In the genomic region with DNA sequence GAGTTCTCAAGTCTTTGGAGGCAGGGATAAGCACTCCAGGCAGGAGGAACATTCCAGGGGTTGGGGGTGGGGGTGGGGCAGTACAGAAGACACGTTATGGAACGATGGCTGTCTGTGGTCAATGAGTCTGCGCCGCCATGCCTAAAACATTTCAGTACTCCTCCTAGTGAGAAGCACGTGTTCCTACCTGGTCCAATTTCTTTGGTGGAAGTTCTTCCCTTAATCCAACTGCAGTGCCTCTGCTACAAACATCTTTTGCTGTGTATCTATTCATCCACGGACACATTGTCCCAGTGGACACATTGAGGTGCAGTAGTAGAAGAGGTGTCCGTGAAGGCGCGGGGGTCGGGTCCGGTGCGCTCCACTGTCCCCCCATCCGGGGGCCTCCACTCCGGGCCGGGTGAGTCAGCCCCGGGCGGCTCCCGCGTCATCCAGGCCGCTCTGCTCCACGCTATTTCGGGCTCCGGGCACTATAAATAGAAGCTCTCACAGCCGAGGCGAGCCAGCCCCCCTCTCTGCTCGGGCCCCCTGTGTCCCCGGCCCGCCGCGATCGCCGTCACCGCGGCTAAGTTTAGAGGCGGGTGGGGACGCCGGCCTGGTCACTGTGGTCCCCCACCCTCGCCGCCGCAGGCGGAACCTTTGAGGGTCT, we compare ENCODE assay signal across 8 mouse cellular contexts. TPM values are rescaled to one million over a fixed set of nuclear protein-coding genes. Genes with fewer than 3 reads are reported as not detected.
DNase-seq lines count a peak whose midpoint lies in the region; ATAC-seq and TF ChIP-seq lines count a peak whose summit lies in the region.

No protein-coding gene starts in this region.

- H3K4me1 ChIP-seq in embryonic fibroblast, embryonic 13.5 days (ENCODE audit: control insufficient read depth, insufficient read depth, low read length): peaks cover 2% of the 10 kb centered on the region
- H3K4me1 ChIP-seq in liver, embryonic 12.5 days: peaks cover 44% of the 10 kb centered on the region

- no peaks in the 10 kb centered on the region for H3K9me3 ChIP-seq in liver, embryonic 12.5 days (replicated peaks)

- no peaks in the 10 kb centered on the region for H3K36me3 ChIP-seq in liver, embryonic 12.5 days

- peaks cover 73% of the 10 kb centered on the region for H3K27me3 ChIP-seq in liver, embryonic 12.5 days (replicated peaks)

- peak overlapping the region; percentile 80 for H3K27ac ChIP-seq in embryonic fibroblast, embryonic 13.5 days (ENCODE audit: insufficient read depth, low read length)
- no peak overlapping the region for H3K27ac ChIP-seq in liver, embryonic 12.5 days

- under 1% methylated on average over 41 of the region's 41 CpGs for WGBS in liver, embryonic 12.5 days (ENCODE audit: insufficient replicate concordance)

- H3K4me3 ChIP-seq in embryonic fibroblast, embryonic 13.5 days (ENCODE audit: insufficient read depth, low read length): peak overlapping the region; percentile 28
- peak overlapping the region; percentile 37 for H3K4me3 ChIP-seq in liver, embryonic 12.5 days

- intact Hi-C loops in heart, postnatal 10 days (cut with DNase I): loop anchor here (2.0 to 5.0 kb wide), 3 partner anchors 13 to 165 kb away; a partner anchor contains a TSS

- peak; percentile 56 for DNase-seq in adrenal gland, adult 2 months
- no peak for DNase-seq in adrenal gland, postnatal 4 days (ENCODE audit: low spot score in 2 of 2)
- DNase-seq in B cell, adult 2 months: peak; percentile 51 to 57
- DNase-seq in heart, postnatal 10 days: peak; percentile 82 to 89
- DNase-seq in right cerebral cortex, postnatal 10 days (ENCODE audit: low spot score in 2 of 2): peak; percentile 56 to 65
- no peak for DNase-seq in ovary, postnatal 14 days (ENCODE audit: low spot score)

- peak; percentile 33; the same call in 1 of the 2 replicates for TF ChIP-seq POLR2A in embryonic fibroblast, embryonic 13.5 days (IDR thresholded peaks at IDR 0.05; ENCODE audit: low read depth, low read length)

- H3K4me2 ChIP-seq in liver, embryonic 12.5 days: peak overlapping the region; percentile 63

- ATAC-seq in liver, embryonic 12.5 days: no peak

- peak overlapping the region; percentile 13 for H3K9ac ChIP-seq in liver, embryonic 12.5 days

- no peak for TF ChIP-seq CTCF in embryonic fibroblast, embryonic 13.5 days (IDR thresholded peaks at IDR 0.05; ENCODE audit: borderline replicate concordance, insufficient read depth, low read length)

RNA-seq across cellular contexts. Expression of a gene that starts 2.7 kb away (rescaled TPM):
- 10 to 100 TPM; 36.5 to 40.8 TPM for total RNA-seq in adrenal gland, adult 2 months (2021)
- 36.3 and 37.8 TPM in 2 replicates for polyA plus RNA-seq in adrenal gland, adult 2 months (2012; rRNA removed)
- 10 to 100 TPM; 38.6 to 45.2 TPM for total RNA-seq in adrenal gland, postnatal 4 days (2021)
- 44.9 and 52.2 TPM in 2 replicates for polyA plus RNA-seq in embryonic fibroblast, embryonic 13.5 days (2011; ENCODE audit: insufficient read length, low read depth, missing spikeins)
- total RNA-seq in heart, postnatal 10 days (2021): 10 to 100 TPM; 40.1 to 43.2 TPM
- 25.8 and 31.5 TPM in 2 replicates for polyA plus RNA-seq in liver, embryonic 12.5 days (2016; fragmentation: Nextera tagmentation; extraction: Ambion mirVana)

RNA-seq across cellular contexts. Expression of a gene that starts 17.4 kb away (rescaled TPM):
- total RNA-seq in adrenal gland, adult 2 months (2021): 10 to 100 TPM; 13.2 to 13.3 TPM
- polyA plus RNA-seq in adrenal gland, adult 2 months (2012; rRNA removed): 12.3 and 21.5 TPM in 2 replicates
- 10 to 100 TPM; 14.1 to 16.1 TPM for total RNA-seq in adrenal gland, postnatal 4 days (2021)
- 13.3 and 13.4 TPM in 2 replicates for polyA plus RNA-seq in embryonic fibroblast, embryonic 13.5 days (2011; ENCODE audit: insufficient read length, low read depth, missing spikeins)
- 10 to 100 TPM in 1 of 2 experiments, 1 to 10 TPM in 1; 8.2 to 11.0 TPM for total RNA-seq in heart, postnatal 10 days (2021)
- polyA plus RNA-seq in liver, embryonic 12.5 days (2016; fragmentation: Nextera tagmentation; extraction: Ambion mirVana): 19.5 and 19.9 TPM in 2 replicates

RNA-seq across cellular contexts. Expression of a gene that starts 17.7 kb away (rescaled TPM):
- total RNA-seq in adrenal gland, adult 2 months (2021): 1 to 10 TPM; 6.5 to 8.3 TPM
- polyA plus RNA-seq in adrenal gland, adult 2 months (2012; rRNA removed): 16.9 and 20.2 TPM in 2 replicates
- total RNA-seq in adrenal gland, postnatal 4 days (2021): 1 to 10 TPM; 9.1 to 9.6 TPM
- polyA plus RNA-seq in embryonic fibroblast, embryonic 13.5 days (2011; ENCODE audit: insufficient read length, low read depth, missing spikeins): 11.0 and 12.5 TPM in 2 replicates
- 10 to 100 TPM; 23.1 to 40.1 TPM for total RNA-seq in heart, postnatal 10 days (2021)
- polyA plus RNA-seq in liver, embryonic 12.5 days (2016; fragmentation: Nextera tagmentation; extraction: Ambion mirVana): 1.7 and 1.9 TPM in 2 replicates

RNA-seq across cellular contexts. Expression of a gene that starts 32.0 kb away (rescaled TPM):
- 10 to 100 TPM in 1 of 2 experiments, 1 to 10 TPM in 1; 5.8 to 34.5 TPM for total RNA-seq in adrenal gland, adult 2 months (2021)
- 2.6 and 3.2 TPM in 2 replicates for polyA plus RNA-seq in adrenal gland, adult 2 months (2012; rRNA removed)
- under 1 TPM; 0.85 to 0.98 TPM for total RNA-seq in adrenal gland, postnatal 4 days (2021)
- 2.1 and 2.7 TPM in 2 replicates for polyA plus RNA-seq in embryonic fibroblast, embryonic 13.5 days (2011; ENCODE audit: insufficient read length, low read depth, missing spikeins)
- total RNA-seq in heart, postnatal 10 days (2021): under 1 TPM; 0.48 to 0.60 TPM
- 0.04 and 0.05 TPM in 2 replicates for polyA plus RNA-seq in liver, embryonic 12.5 days (2016; fragmentation: Nextera tagmentation; extraction: Ambion mirVana)

RNA-seq across cellular contexts. Expression of a gene that starts 39.9 kb away (rescaled TPM):
- 10 to 100 TPM; 21.7 to 25.5 TPM for total RNA-seq in adrenal gland, adult 2 months (2021)
- polyA plus RNA-seq in adrenal gland, adult 2 months (2012; rRNA removed): 92.3 and 94.7 TPM in 2 replicates
- total RNA-seq in adrenal gland, postnatal 4 days (2021): 10 to 100 TPM; 39.6 to 41.6 TPM
- polyA plus RNA-seq in embryonic fibroblast, embryonic 13.5 days (2011; ENCODE audit: insufficient read length, low read depth, missing spikeins): 14.3 and 22.7 TPM in 2 replicates
- total RNA-seq in heart, postnatal 10 days (2021): 10 to 100 TPM; 10.3 to 12.3 TPM
- polyA plus RNA-seq in liver, embryonic 12.5 days (2016; fragmentation: Nextera tagmentation; extraction: Ambion mirVana): 9.9 and 10.9 TPM in 2 replicates

Comparison
In these comparisons a context has a peak if more than half of its experiments do, and no peak if none do; other contexts are left out.
1. DNase-seq: peak in adrenal gland, adult 2 months (single experiment), B cell, adult 2 months (2 of 2), heart, postnatal 10 days (2 of 2) and right cerebral cortex, postnatal 10 days (2 of 2); none in adrenal gland, postnatal 4 days (0 of 2) and ovary, postnatal 14 days (single experiment).